Mouse (Mus musculus): ENCODE results near the gene Psmg3. TPM values are rescaled to one million over a fixed set of nuclear protein-coding genes. Genes with fewer than 3 reads are reported as not detected.

Psmg3 gene
- polyA plus RNA-seq (2017; shearing (Covaris generic)): 52.6 TPM

GRCm38 (mm10) chr5:139826357-139827055 lies at the start of gene Psmg3, which contains the start of gene Gm26938:
TSS of gene Psmg3 (minus strand) at chr5:139826885.
TSS of gene Gm26938 (minus strand) at chr5:139826407.

GRCm38 (mm10) chr5:139819538-139820181 lies 7.0 kb downstream of the Psmg3 start, which contains the start of gene Tmem184a:
TSS of gene Tmem184a (minus strand) at chr5:139819917.

GRCm38 (mm10) chr5:139791227-139792158 lies 35.2 kb downstream of the Psmg3 start, which contains the start of gene Mafk:
TSS of gene Mafk (plus strand) at chr5:139791513.

GRCm38 (mm10) chr5:139775216-139775926 lies 51.3 kb downstream of the Psmg3 start, which contains the start of gene Ints1:
TSS of gene Ints1 (minus strand) at chr5:139775674.

Other genes with a start within 250 kb of the Psmg3 start
- gene Micall2, start 90.5 kb downstream of the Psmg3 start, polyA plus RNA-seq (2017; shearing (Covaris generic)): not detected
- 43.7 TPM for gene Ints1, start 51.2 kb downstream of the Psmg3 start, polyA plus RNA-seq (2017; shearing (Covaris generic))
- 37.3 TPM for gene Mafk, start 35.4 kb downstream of the Psmg3 start, polyA plus RNA-seq (2017; shearing (Covaris generic))
- gene Tmem184a, start 7.0 kb downstream of the Psmg3 start, polyA plus RNA-seq (2017; shearing (Covaris generic)): 0.11 TPM
- not detected for gene Gm26938, start 478 bp downstream of the Psmg3 start, polyA plus RNA-seq (2017; shearing (Covaris generic))
- gene Elfn1, start 81.1 kb upstream of the Psmg3 start, polyA plus RNA-seq (2017; shearing (Covaris generic)): not detected

Measured in CD4-positive, CD25-positive, alpha-beta regulatory T cell (primary cell).